Mouse (Mus musculus): ENCODE measurements around the gene Gm5926.
"Not testable (repeated sequence)": the region's sequence is repeated elsewhere in the genome, so short reads cannot be mapped to it uniquely, and the experiment has no call there.

Gene Gm5926

DNA sequence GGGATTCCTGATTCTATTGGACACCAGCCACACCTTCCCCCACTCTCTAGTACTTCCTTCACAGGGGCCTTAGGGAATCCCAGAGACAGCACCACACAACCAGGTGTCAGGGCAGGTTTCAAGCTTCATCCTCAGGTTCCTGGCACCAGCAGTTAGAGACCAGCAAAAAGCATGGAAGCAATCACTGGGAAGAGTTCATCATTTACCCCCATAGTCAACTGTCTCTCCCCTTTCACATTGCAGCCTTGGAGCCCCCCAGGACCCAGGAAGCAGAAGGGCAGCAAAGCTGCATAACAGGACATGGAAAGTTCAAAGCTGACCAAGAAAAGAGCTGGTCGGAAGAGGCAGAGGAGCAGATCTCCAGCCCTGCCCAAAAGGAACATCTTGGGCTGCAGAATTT is at the start of gene Gm5926:
Gene Gm5926 (plus strand): TSS at position 301 of the 400 bp plus-strand sequence.
- DNase-seq, result not testable (repeated sequence)

GRCm38 (mm10) chrX:32601008-32601407 is 49.5 kb upstream of the Gm5926 start:
- not testable (repeated sequence) for DNase-seq

DNA sequence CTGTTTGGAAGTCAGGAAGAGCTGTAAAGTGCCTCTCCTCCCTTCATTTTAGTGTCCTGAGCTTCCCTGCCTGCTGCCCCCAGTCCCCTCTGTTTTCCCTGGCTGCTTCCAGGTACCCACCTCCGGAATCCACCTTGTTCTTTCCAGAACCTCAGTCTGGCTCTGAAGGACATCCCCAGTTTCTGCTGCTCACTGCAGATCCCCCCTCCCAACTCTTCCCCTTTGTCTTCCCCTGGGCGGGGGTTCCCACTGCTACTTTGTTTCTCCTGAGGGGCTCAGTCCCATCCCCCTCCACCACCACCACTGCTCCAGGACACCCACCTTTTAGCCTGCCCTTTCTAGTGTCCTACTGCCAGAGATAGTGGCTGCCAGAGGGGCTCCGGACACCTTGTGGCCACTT is 49.1 kb upstream of the Gm5926 start:
- not testable (repeated sequence) for DNase-seq
